Mouse (Mus musculus) myocyte (in vitro differentiated cells): ENCODE results near the gene Slc35c1.

Experiments used
- E2F4 ChIP-seq: IDR thresholded peaks from one replicate; pipeline ENCODE4 v1.6.1; 2011; ENCODE audit warnings: mild to moderate bottlenecking, control low read depth, moderate library complexity; ENCODE audit not compliant: insufficient read depth
- MYOD1 ChIP-seq, 3 experiments: IDR thresholded peaks; one replicate each; pipeline ENCODE4 v1.6.1; 2011; ENCODE audit warnings: control low read depth in 2 of 3, low read depth in 2 of 3, mild to moderate bottlenecking in 2 of 3, moderate library complexity in 1 of 3; ENCODE audit not compliant: insufficient read length in 2 of 3, control insufficient read depth in 1 of 3
- POLR2A ChIP-seq: IDR thresholded peaks from one replicate; pipeline ENCODE4 v1.6.1; 2011; ENCODE audit warnings: low read depth, mild to moderate bottlenecking, control low read depth, moderate library complexity; ENCODE audit not compliant: insufficient read length
- REST ChIP-seq: IDR thresholded peaks from one replicate; pipeline ENCODE4 v1.6.1; 2011; ENCODE audit warnings: mild to moderate bottlenecking, control low read depth, moderate library complexity; ENCODE audit not compliant: insufficient read depth, insufficient read length
- SRF ChIP-seq: IDR thresholded peaks from one replicate; pipeline ENCODE4 v1.6.1; 2011; ENCODE audit warnings: low read depth; ENCODE audit not compliant: control insufficient read depth, insufficient read length
- USF1 ChIP-seq: IDR thresholded peaks from one replicate; pipeline ENCODE4 v1.6.1; 2011; ENCODE audit warnings: low read depth, mild to moderate bottlenecking, control low read depth, moderate library complexity

- TF ChIP-seq SRF, result peak; percentile 68
- no peak for TF ChIP-seq E2F4
- peak; percentile 37 for TF ChIP-seq REST
- no peak for TF ChIP-seq USF1
- peak; percentile 99 for TF ChIP-seq POLR2A
- peak in 1 of 3 experiments; percentile 48 for TF ChIP-seq MYOD1 (IDR thresholded peaks at IDR 0.05; ENCODE audit: control insufficient read depth in 1 of 3, insufficient read length in 2 of 3, low read depth in 2 of 3)
Observed at GRCm38 (mm10) chr2:92433578-92434374, 26.6 kb downstream of the Slc35c1 start, which contains the start of gene Cry2.
